7 mouse cellular contexts compared by ENCODE assay signal in the genomic region with DNA sequence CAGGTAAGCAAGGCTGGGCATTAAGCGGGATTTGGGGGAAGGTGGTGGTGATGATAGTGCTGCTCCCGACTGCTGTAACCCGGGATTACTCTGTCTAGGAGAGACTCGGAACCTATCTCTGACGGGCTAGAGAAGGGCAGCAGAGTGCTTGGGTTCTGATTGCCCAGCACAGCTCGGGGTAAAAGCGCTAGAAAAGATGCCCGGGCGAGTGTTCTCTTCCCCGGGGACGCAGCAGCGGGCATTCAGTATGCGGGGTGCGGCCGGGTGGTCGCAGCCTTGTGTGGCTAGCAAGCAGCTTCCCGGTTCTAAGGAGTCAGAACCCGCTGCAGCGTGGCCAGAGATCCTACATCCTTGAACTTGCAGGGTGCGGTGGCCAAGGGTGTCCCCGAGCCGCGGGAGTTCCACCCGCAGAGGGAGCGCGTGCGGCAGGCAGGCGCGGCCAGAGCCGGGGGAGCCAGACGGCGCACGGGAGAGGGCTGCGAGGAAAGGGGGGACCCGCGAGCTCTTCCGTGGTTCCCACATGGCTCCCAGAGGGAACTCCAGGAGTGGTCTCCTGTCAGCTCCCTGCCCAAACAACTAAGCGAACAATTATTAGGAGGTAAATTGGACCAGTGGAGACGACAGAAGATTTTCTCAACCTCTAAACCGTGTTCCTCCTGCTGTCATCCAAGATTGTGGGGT. TPM values are rescaled to one million over a fixed set of nuclear protein-coding genes. Genes with fewer than 3 reads are reported as not detected.
DNase-seq lines count a peak whose midpoint lies in the region; ATAC-seq and TF ChIP-seq lines count a peak whose summit lies in the region.

No protein-coding gene starts in this region.

- WGBS in lung, adult 2 months: under 1% methylated on average over 40 of the region's 40 CpGs
- under 1% methylated on average over 40 of the region's 40 CpGs for WGBS in forebrain, embryonic 14.5 days
- WGBS in neural tube, embryonic 14.5 days: under 1% methylated on average over 40 of the region's 40 CpGs

- H3K36me3 ChIP-seq in forebrain, embryonic 14.5 days (ENCODE audit: control insufficient read depth, insufficient read depth, low read length): no peaks in the 10 kb centered on the region
- H3K36me3 ChIP-seq in neural tube, embryonic 14.5 days (ENCODE audit: control insufficient read depth, insufficient read depth, low read length): no peaks in the 10 kb centered on the region

- H3K27me3 ChIP-seq in forebrain, embryonic 14.5 days (replicated peaks; ENCODE audit: control insufficient read depth, insufficient read depth, low read length): peaks cover 53% of the 10 kb centered on the region
- H3K27me3 ChIP-seq in neural tube, embryonic 14.5 days (ENCODE audit: control insufficient read depth, insufficient read depth, low read length): peaks cover 23% of the 10 kb centered on the region

- ATAC-seq in forebrain, embryonic 14.5 days: peak; percentile 68
- peak; percentile 68 for ATAC-seq in neural tube, embryonic 14.5 days (ENCODE audit: low read depth)

- DNase-seq in lung, adult 2 months: no peak
- no peak for DNase-seq in lung, postnatal 36 days
- DNase-seq in forebrain, embryonic 14.5 days (ENCODE audit: low spot score): peak; percentile 39
- DNase-seq in layer of hippocampus, postnatal 36 days: peak; percentile 49
- no peak for DNase-seq in gastrocnemius, adult 8-10 months (ENCODE audit: low spot score in 2 of 2)
- no peak for DNase-seq in B cell, adult 2 months

- no peaks in the 10 kb centered on the region for H3K9me3 ChIP-seq in forebrain, embryonic 14.5 days (replicated peaks; ENCODE audit: control insufficient read depth, low read length)
- H3K9me3 ChIP-seq in neural tube, embryonic 14.5 days (ENCODE audit: control insufficient read depth, low read length): no peaks in the 10 kb centered on the region

- no peak for TF ChIP-seq POLR2A in lung, adult 2 months (IDR thresholded peaks at IDR 0.05; ENCODE audit: borderline replicate concordance, extremely low read depth, low read depth, low read length)

- no peak for TF ChIP-seq CTCF in lung, adult 2 months (IDR thresholded peaks at IDR 0.05; ENCODE audit: insufficient read depth, low read length)

- H3K27ac ChIP-seq in forebrain, embryonic 14.5 days (ENCODE audit: low read depth, low read length): no peak overlapping the region
- H3K27ac ChIP-seq in neural tube, embryonic 14.5 days (ENCODE audit: low read depth, low read length): no peak overlapping the region; the same call in 1 of the 2 replicates

- H3K9ac ChIP-seq in forebrain, embryonic 14.5 days (ENCODE audit: low read length): peak overlapping the region; percentile 57
- peak overlapping the region; percentile 59 for H3K9ac ChIP-seq in neural tube, embryonic 14.5 days (replicated peaks; ENCODE audit: low read depth, low read length)

- peak overlapping the region; percentile 97 for H3K4me2 ChIP-seq in forebrain, embryonic 14.5 days (ENCODE audit: low read length)
- H3K4me2 ChIP-seq in neural tube, embryonic 14.5 days (ENCODE audit: low read depth, low read length): peak overlapping the region; percentile 96

- peak overlapping the region; percentile 24 for H3K4me3 ChIP-seq in lung, adult 2 months (replicated peaks; ENCODE audit: extremely low read depth, low read depth, low read length)
- H3K4me3 ChIP-seq in forebrain, embryonic 14.5 days (ENCODE audit: low read depth, low read length): peak overlapping the region; percentile 47
- H3K4me3 ChIP-seq in neural tube, embryonic 14.5 days (ENCODE audit: low read depth, low read length): peak overlapping the region; percentile 48

- H3K4me1 ChIP-seq in lung, adult 2 months (ENCODE audit: control insufficient read depth, insufficient read depth, low read length): no peaks in the 10 kb centered on the region
- peaks cover 5% of the 10 kb centered on the region; the same call in 1 of the 2 replicates for H3K4me1 ChIP-seq in forebrain, embryonic 14.5 days (ENCODE audit: control insufficient read depth, insufficient read depth, low read length)
- peaks cover 10% of the 10 kb centered on the region; the same call in 1 of the 2 replicates for H3K4me1 ChIP-seq in neural tube, embryonic 14.5 days (ENCODE audit: control insufficient read depth, insufficient read depth, low read length)

RNA-seq across cellular contexts. Expression of gene Nell1, which starts 0.9 kb away (rescaled TPM):
- 0.20 and 0.28 TPM in 2 replicates for polyA plus RNA-seq in lung, adult 2 months (2012; rRNA removed)
- polyA plus RNA-seq in forebrain, embryonic 14.5 days (2014; fragmentation: Nextera tagmentation; extraction: Ambion mirVana): 9.7 and 10.7 TPM in 2 replicates
- 10 to 100 TPM; 47.2 to 54.5 TPM for total RNA-seq in layer of hippocampus, postnatal 36 days (2021)
- 40.5 and 51.3 TPM in 2 replicates for polyA plus RNA-seq in neural tube, embryonic 14.5 days (2014; fragmentation: Nextera tagmentation; extraction: Ambion mirVana)
- total RNA-seq in gastrocnemius, adult 8-10 months (2022): under 1 TPM; 0.13 to 0.18 (median 0.17) TPM

Comparison
In these comparisons a context has a peak if more than half of its experiments do, and no peak if none do; other contexts are left out.
1. DNase-seq: peak in forebrain, embryonic 14.5 days (single experiment) and layer of hippocampus, postnatal 36 days (2 of 2); none in lung, adult 2 months (single experiment), lung, postnatal 36 days (single experiment), gastrocnemius, adult 8-10 months (0 of 2) and B cell, adult 2 months (0 of 2).
2. Peak in every context shown above with its lines, with median percentiles within 50 percentile points of each other: H3K4me3 ChIP-seq.